Mouse (Mus musculus) brain, embryonic 14.5 days (tissue): ENCODE data around the gene Exd1.

Experiments used
- CTCF ChIP-seq: fragments of 200-500 bp; IDR thresholded peaks from 2 replicates; pipeline ENCODE4 v1.5.1; 2012; ENCODE audit warnings: inconsistent platforms, mild to moderate bottlenecking, moderate library complexity, borderline replicate concordance; ENCODE audit not compliant: insufficient read depth, insufficient read length; ENCODE audit errors: extremely low read depth
- POLR2A ChIP-seq: fragments of 200-500 bp; IDR thresholded peaks from 2 replicates; pipeline ENCODE4 v1.6.1; 2012; ENCODE audit warnings: mild to moderate bottlenecking, inconsistent platforms, borderline replicate concordance; ENCODE audit not compliant: poor library complexity, insufficient read depth, insufficient read length, severe bottlenecking; ENCODE audit errors: extremely low read depth

DNA sequence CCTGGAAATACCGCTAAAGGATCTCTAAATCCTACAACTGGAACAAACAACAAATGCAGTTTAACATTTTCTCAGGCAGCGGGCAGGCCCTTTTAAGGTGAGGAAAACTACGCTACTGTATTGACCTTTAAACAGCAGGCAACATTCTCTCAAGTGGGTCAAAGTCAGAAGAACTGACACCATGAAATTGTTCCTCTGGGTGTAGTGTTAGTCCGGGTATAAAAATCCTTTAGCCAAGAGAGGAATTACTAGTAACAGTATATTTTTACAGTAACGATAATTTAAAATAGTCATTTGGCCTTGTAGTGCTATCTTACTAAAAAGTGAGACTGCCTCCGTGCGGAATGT lies 46.3 kb upstream of the Exd1 start:
- TF ChIP-seq POLR2A (no peak), CTCF (no peak)
